Mouse (Mus musculus): Measurements from ENCODE around the gene Zbtb16.
A peak's percentile ranks its signal among the peaks of the same experiment; 100 is the strongest.

Gene Zbtb16

GRCm38 (mm10) chr9:48761732-48762637 lies 74.0 kb downstream of the Zbtb16 start:
- no peak for DNase-seq

DNA sequence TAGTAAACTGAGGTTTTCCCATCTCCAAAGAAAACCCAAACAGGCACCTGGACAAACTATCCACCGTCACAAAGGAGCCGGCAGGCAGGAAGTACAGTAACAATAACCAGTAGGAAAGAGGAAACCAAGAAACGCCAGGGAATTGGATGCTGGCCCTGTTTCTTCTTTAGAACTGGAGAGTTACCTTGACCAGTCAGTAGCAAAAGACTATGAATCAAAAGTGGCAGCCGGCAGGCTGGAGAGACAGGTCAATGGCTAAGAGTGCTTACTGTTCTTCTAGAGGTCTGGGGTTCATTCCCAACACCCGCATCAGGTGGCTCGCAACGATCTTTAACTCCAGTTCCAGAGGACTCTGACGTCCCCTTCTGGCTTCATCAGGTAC lies 74.9 kb downstream of the Zbtb16 start:
- no peak for DNase-seq

GRCm38 (mm10) chr9:48760449-48761174 lies 75.4 kb downstream of the Zbtb16 start:
- DNase-seq = peak; percentile 47

- DNase-seq = no peak
Observed at GRCm38 (mm10) chr9:48759098-48759497, 76.9 kb downstream of the Zbtb16 start.

DNA sequence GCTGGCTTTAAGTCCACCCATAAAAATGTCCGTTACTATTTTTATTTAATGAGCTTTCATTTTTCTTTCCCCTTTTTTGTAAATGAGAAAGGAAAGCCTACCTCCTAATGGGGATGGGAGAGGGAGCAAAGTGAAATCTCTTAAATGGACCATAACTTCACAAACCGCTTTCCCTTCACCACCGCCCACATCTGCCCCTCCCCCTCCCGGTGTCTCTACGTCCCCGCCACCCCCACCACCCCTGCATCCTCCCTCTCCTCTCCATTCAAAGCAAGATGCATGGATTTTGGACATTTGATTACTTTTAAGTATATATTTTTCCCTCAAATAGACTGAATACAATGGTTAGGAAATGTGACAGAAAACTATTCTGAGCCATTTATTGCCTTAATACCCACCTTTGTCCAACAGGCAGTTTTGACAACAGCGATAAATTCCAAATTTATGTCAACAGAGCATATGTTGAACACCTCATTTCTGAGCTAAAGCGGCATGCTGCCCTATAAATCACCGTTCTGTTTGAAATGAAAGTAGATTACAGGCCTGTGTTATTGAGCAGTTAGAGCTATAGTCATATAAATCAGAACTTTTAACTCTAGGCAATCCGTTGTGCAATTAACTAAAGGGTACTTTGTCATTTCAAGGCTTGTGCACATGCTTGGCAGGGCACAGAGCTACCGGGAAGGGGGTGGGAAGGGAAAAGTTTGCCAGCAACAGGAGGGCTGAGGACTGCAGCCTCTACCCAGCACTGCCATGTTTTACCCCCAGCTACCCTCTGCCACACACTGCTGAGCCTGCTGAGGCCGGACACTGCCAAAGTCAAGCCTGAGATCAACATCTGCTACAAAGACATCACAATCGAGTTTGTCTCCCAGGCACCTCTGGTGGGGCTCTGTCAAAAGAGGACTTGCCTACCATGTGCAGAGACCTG lies 78.1 kb downstream of the Zbtb16 start:
- no peak for DNase-seq

GRCm38 (mm10) chr9:48756261-48756812 lies 79.7 kb downstream of the Zbtb16 start:
- DNase-seq = no peak

GRCm38 (mm10) chr9:48755438-48756070 lies 80.5 kb downstream of the Zbtb16 start:
- no peak for DNase-seq

- DNase-seq = no peak
Observed at GRCm38 (mm10) chr9:48754418-48754817, 81.6 kb downstream of the Zbtb16 start.

- no peak for DNase-seq
Observed at GRCm38 (mm10) chr9:48753881-48754280, 82.1 kb downstream of the Zbtb16 start.

DNA sequence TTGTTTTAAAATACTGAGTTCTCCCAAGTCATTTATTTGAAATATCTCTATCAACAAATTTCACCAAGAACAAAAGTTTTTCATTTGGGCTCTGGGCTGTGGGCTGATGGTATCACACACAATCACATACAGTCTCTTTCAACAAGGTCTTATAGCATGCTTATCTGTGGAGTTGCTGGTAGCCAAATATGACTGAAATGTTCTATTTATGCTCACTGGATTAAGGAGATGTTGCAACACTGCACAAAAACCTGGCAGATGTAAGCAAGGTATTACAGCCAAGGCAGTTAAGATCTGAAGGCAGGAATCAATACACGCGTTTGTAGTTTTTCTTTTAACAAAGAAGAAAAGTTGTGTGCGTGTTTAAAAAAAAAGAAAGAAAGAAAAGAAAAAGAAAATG lies 84.1 kb downstream of the Zbtb16 start:
- no peak for DNase-seq

GRCm38 (mm10) chr9:48749666-48750065 lies 86.4 kb downstream of the Zbtb16 start:
- DNase-seq = no peak

DNA sequence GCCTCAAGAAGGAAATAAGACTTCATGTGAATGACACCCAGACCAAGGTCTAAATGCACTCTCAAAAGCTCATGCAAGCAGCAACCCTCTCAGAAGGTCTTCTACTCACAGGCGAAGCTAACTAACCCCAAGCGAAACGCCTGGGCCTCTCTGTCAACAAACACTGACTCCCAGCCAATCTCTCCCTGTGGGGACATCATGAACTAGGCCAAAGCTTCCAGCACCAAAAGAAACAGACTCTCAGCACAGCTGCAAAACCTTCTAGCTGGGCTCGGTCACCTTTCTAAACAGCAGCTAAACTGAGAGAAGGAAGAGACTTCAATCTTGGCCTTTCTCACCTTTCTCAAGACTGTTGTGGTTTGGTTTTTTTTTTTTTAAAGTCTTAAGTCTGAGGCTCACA lies 86.9 kb downstream of the Zbtb16 start:
- no peak for DNase-seq

DNA sequence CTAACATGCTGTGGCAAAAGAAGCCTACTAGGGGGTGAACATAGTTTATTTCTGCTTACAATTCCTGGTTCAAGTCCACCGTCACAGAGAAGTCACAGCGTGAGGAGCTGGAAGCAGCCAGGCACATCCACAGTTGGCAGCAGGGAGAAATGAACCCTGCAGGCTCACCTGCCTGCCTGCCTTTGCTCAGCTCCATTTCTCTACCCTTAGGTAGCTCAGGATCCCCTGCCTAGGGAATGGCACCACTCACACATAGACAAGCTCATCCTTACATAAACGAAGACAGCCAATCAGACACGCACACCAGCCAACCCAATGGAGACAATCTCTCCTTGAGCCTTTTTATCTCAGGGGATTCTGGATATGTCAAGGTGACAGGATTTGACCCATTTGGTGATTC lies 87.3 kb downstream of the Zbtb16 start:
- DNase-seq = no peak

- DNase-seq = no peak
Observed at GRCm38 (mm10) chr9:48748216-48748615, 87.8 kb downstream of the Zbtb16 start.

DNA sequence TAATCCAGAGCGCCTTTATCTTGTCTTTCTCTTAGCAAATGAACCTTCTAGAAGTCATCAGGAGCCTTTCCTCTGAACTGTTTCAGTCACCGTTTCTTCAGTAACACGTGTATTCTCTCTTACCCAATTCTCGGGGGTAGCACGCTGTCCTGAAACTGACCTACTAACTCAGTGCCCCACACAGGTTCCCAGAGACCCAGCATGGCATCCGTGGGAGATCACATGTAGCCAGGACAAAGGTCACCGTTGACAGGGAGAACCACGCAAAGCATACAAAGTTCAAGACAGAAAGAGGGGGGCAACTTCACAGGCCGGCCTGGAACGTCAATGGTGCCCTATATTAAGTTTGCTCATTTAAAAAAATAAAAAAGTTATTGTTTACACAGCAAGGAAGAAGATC lies 89.5 kb downstream of the Zbtb16 start:
- DNase-seq = no peak

DNA sequence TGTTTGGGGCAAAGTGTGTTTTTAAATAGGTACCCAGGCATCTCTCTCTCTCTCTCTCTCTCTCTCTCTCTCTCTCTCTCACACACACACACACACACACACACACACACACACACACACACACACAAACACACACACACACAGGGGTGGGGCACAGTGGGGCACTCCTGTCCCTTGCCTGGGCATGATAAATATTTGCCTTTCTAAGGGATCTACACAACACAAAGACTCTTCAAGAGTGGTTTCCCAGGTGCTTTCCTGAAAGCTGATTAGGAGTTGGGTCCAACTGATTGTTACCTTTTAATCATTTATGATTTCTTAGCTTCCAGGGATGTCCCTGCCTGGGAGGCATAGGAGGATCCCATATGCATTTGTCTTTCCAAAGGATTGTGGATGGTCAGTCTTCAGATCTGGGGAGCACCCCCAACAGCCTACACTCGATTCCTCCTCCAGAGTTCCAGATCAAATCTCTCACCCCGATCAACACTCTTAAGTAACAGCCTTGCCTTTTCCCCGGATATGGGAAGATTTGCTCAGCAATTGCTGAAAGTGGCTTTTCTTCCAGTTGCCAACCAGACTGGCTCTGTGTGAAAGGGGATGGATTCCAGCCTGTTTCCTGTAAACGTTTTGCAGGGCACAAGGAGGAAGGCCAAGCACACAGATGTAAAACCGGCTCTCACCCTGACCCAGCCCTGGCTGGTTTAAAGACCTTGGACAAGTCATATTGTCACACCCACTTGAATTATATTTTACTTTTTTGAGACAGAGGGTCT lies 90.5 kb downstream of the Zbtb16 start:
- no peak for DNase-seq

DNA sequence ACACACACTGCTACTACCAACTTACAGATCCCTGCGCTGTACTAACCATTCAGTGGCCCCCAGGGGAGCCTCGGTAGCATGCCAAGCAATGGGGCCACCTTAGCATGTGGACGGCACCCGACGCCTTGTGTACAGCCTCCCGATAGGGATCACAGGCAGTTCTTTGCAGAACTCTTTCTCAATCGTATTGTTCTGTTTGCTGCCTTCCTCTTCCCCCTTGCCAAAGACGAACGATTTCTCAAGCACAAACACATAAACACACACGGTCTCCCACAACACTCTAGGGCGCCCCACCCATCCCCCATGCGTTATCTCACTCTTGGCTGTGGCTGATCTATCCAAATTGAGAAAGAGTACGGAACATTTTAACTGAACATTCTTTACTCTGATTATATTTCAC lies 91.1 kb downstream of the Zbtb16 start:
- DNase-seq = no peak

DNA sequence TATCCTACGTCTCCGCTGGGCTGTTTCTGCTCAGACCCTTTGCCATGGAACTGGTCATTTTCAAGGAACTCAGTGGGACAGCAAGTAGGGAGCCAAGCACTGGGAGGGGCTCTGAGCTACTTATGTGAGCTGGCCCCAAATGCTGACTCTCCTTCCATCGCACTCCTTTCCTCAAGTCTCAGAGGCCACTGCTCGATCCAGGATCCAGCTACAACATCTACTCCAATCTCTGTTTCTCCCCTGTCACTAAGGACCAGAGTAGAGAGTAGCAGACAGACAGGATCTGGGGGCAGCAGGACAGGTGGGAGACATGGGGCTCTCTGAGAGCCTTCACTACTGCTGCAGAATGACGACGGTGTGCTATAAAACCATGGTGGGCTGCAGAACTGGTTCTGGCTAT lies 91.6 kb downstream of the Zbtb16 start:
- DNase-seq = no peak

GRCm38 (mm10) chr9:48743338-48744285 lies 92.4 kb downstream of the Zbtb16 start:
- DNase-seq = no peak

DNA sequence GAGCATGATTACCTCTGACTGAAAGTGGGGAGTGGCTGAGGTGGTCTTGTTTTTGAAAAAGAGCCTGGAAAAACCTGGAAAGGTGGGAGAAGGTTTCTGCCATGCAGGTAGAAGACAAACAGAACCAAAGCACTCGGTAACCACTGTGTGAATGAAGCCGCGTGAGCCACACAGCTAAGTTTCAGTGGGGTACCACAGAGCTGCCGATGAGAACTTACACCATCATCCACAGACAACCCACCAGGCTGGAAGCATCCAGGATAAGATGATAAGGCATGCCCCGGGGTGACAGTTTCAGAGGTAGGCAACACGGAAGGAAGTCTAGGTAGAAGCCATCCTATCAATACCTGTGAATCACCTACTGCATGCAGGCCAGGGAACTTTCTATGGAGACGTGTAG lies 93.9 kb downstream of the Zbtb16 start:
- DNase-seq = no peak

All from cerebellum, adult 11-12 months (tissue).